In the genomic region with DNA sequence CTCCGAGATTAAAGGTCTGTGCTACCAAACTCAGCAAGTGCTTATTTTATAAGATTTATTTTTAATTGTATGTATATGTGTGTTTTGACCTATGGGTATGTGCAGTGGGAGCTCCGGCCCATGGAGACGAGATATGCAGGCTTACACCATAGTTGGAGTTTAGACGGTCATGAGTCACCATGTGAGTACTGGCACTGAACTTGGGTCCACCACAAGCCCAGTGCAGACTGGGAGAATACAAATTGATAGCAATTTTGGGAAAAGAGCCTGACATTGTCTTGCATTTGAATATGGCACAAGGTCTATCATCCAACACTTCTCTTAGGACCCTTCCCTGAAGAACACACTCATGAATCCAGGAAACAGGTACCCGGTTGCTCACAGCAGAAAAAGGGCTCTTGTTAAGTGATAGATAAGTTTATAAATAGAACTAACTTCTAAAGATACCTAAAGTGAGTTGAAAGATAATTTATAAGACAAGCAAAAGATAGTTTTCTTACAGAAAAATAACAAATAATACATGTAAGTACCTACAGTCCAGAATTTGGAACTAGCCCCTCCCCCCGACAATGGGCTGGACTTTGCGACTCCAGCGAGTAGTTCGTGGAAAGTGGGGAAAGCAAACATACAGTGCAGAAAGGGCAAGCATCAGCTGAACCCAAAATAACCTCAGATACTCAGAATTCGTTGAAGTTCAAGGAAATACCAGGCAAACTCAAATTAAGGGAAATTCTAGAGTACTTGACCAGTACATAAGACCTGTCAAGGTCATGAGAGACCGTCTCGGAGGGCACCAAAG, we compare ENCODE assay signal across 17 mouse cellular contexts. TPM values are rescaled to one million over a fixed set of nuclear protein-coding genes. Genes with fewer than 3 reads are reported as not detected.
"Had no signal": no experiment of that assay in that cellular context is flagged by ENCODE, and none has a peak within 500 bp of the region (broad histone marks: within the 10 kb centered on the region; RNA-seq: fewer than 3 reads in every experiment).

No protein-coding gene starts in this region.

- H3K27me3 ChIP-seq: megakaryocyte, embryonic 14.5 days; midbrain, embryonic 15.5 days; neural tube, embryonic 12.5 days; stomach, embryonic 15.5 days had no signal

- ATAC-seq: inflammation-experienced regulatory T-cells, adult 6 months; intestine, postnatal 0 days; midbrain, embryonic 15.5 days had no signal

- H3K4me2 ChIP-seq: lung, embryonic 14.5 days; midbrain, embryonic 11.5 days; midbrain, embryonic 15.5 days; neural tube, embryonic 12.5 days; stomach, embryonic 15.5 days had no signal

- H3K9ac ChIP-seq: lung, embryonic 14.5 days; midbrain, embryonic 15.5 days; neural tube, embryonic 12.5 days; stomach, embryonic 15.5 days had no signal

- H3K27ac ChIP-seq: kidney, postnatal 0 days; left cerebral cortex, adult 2 months; limb, embryonic 10.5 days; macrophage; midbrain, embryonic 15.5 days; neural tube, embryonic 12.5 days; stomach, embryonic 15.5 days had no signal

- DNase-seq: kidney, adult 9 months; lung, embryonic 14.5 days; lung, postnatal 10 days; spleen, adult 18-20 months; thymus, postnatal 4 days had no signal

- H3K4me1 ChIP-seq: limb, embryonic 10.5 days; megakaryocyte, embryonic 14.5 days; midbrain, embryonic 15.5 days; neural tube, embryonic 12.5 days; stomach, embryonic 15.5 days had no signal

- H3K4me3 ChIP-seq: left cerebral cortex, adult 2 months; limb, embryonic 10.5 days; megakaryocyte, embryonic 14.5 days; midbrain, embryonic 15.5 days; neural tube, embryonic 12.5 days; stomach, embryonic 15.5 days had no signal

- H3K9me3 ChIP-seq: limb, embryonic 10.5 days; megakaryocyte, embryonic 14.5 days; midbrain, embryonic 15.5 days; neural tube, embryonic 12.5 days; stomach, embryonic 15.5 days had no signal

RNA-seq across cellular contexts. Expression of a gene that starts 17.6 kb away (rescaled TPM):
- polyA plus RNA-seq: large intestine, adult 2 months; limb, embryonic 10.5 days; macrophage; midbrain, embryonic 11.5 days; midbrain, embryonic 15.5 days; neural tube, embryonic 12.5 days had no signal
